Mouse (Mus musculus) bone marrow macrophage, adult 2 months (primary cell): ENCODE data around the gene Chmp5.

Experiments
- CTCF ChIP-seq: IDR thresholded peaks from 2 replicates; pipeline ENCODE4 v1.5.1; 2012; ENCODE audit warnings: low read depth, mild to moderate bottlenecking, low read length, moderate library complexity
- POLR2A ChIP-seq: IDR thresholded peaks from 2 replicates; pipeline ENCODE4 v1.6.1; 2012; ENCODE audit warnings: mild to moderate bottlenecking, low read depth, low read length, borderline replicate concordance

GRCm38 (mm10) chr4:40946516-40947121 lies 1.6 kb upstream of the Chmp5 start:
- TF ChIP-seq CTCF (no peak), POLR2A (no peak)
